Mouse (Mus musculus): ENCODE results near the gene Eif4enif1. TPM values are rescaled to one million over a fixed set of nuclear protein-coding genes. Genes with fewer than 3 reads are reported as not detected.

Eif4enif1 gene
- 20.4 and 27.4 TPM in 2 replicates for polyA plus RNA-seq (2015; fragmentation: Nextera tagmentation; extraction: Ambion mirVana)

GRCm38 (mm10) chr11:3202231-3202701 is at the start of gene Eif4enif1:
Gene Eif4enif1, plus strand, starts transcription at chr11:3202392.

GRCm38 (mm10) chr11:3193363-3193762 is 8.8 kb upstream of the Eif4enif1 start, which contains the start of gene Sfi1:
Gene Sfi1, minus strand, starts transcription at chr11:3193463.

DNA sequence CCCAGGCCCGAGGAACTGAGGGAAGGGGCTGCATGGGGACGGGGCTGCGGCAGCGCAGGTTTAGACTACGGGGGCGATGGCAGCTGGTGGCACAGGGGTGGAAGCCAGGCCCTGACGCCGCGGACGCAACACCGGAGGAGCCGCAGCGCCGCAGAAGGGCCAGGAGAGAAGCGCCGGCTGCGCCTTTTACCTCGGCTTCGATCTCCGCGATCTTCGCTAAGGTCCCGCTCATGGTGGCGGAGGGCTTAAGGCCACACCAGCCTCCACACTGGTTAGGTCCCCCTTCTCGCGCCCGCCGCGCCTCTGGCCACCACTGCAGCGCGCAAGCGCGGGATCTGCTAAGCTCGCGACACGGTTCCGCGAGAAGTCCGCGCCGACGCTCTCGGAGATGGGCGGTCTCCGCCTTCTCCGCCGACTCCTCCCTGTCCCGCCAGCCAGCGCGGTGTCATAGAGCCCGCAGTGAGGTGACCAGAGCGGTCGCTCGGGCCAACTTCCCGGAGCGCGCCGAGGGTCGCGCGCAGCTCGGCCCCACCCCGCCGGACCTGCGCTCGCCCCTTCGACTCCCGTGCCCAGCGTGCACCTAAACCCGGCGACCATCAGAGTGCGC is 64.0 kb downstream of the Eif4enif1 start, which contains the start of gene Drg1:
Drg1 (minus strand) TSS at position 337 of the 607 bp plus-strand sequence.

DNA sequence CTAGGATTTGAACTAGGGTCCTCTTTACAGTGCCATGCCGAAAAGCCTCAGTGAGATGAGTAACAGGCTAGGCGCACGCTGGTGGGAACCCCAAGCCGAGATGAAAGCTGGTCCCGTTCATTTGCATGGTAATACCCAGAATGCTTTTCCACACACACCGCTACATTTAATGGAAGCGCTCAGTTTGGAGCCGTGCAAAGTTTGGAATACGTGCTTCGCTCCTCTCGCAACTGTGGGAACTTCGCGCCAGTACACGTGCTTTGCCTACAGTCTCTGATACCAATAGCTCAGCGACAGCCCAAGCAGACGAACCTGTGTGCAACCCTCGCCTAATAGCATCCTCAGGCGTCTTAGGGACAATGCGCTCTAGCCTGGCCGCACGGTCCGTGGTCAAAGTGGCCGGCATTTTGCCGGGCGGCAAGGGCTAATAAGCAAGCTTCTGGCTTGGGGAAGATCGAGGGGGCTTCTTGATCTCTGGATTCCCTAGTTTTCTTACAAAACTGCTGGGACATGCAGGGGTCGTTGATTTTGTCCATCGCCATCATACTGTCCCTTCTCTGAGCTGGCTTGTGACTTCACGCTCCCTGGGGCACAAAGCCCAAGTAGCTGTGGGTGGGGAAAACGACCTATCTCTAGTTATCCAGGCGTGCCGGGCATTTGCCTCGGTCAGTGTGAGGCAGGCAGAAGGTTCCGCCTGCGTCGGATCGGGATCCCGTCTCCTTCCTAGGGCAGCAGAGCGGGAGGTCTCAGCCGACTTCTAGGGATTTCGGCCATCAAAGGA is 86.5 kb downstream of the Eif4enif1 start, which contains the start of gene Patz1:
Patz1 (plus strand) TSS at position 354 of the 781 bp plus-strand sequence.

Other genes starting within 250 kb of the Eif4enif1 start
- gene Sfi1, start 8.9 kb upstream of the Eif4enif1 start, polyA plus RNA-seq (2015; fragmentation: Nextera tagmentation; extraction: Ambion mirVana), result 7.9 and 10.8 TPM in 2 replicates
- 160 and 187 TPM in 2 replicates for gene Drg1, start 64.0 kb downstream of the Eif4enif1 start, polyA plus RNA-seq (2015; fragmentation: Nextera tagmentation; extraction: Ambion mirVana)
- gene Patz1, start 86.5 kb downstream of the Eif4enif1 start, polyA plus RNA-seq (2015; fragmentation: Nextera tagmentation; extraction: Ambion mirVana), result 27.4 and 27.6 TPM in 2 replicates
- gene Pik3ip1, start 128.0 kb downstream of the Eif4enif1 start, polyA plus RNA-seq (2015; fragmentation: Nextera tagmentation; extraction: Ambion mirVana), result 40.0 and 53.4 TPM in 2 replicates
- 25.5 and 33.7 TPM in 2 replicates for gene Limk2, start 206.8 kb downstream of the Eif4enif1 start, polyA plus RNA-seq (2015; fragmentation: Nextera tagmentation; extraction: Ambion mirVana)
- 21.0 and 29.7 TPM in 2 replicates for gene Rnf185, start 250.0 kb downstream of the Eif4enif1 start, polyA plus RNA-seq (2015; fragmentation: Nextera tagmentation; extraction: Ambion mirVana)